Mouse (Mus musculus): ENCODE measurements around the gene Gdpd5.
A peak's percentile ranks its signal among the peaks of the same experiment; 100 is the strongest.

The Gdpd5 gene

GRCm38 (mm10) chr7:99366716-99367115 is 14.5 kb upstream of the Gdpd5 start:
- DNase-seq (ENCODE audit: low read depth) = no peak

- DNase-seq (ENCODE audit: low read depth) = peak; percentile 36
Observed at GRCm38 (mm10) chr7:99374325-99374724, 6.9 kb upstream of the Gdpd5 start.

- DNase-seq (ENCODE audit: low read depth) = peak; percentile 88
Observed at GRCm38 (mm10) chr7:99375455-99375854, 5.8 kb upstream of the Gdpd5 start.

- no peak for DNase-seq (ENCODE audit: low read depth)
Observed at GRCm38 (mm10) chr7:99378870-99379269, 2.3 kb upstream of the Gdpd5 start.

- peak; percentile 68 for DNase-seq (ENCODE audit: low read depth)
Observed at GRCm38 (mm10) chr7:99380491-99381213, 562 bp upstream of the Gdpd5 start.

- peak; percentile 54 for DNase-seq (ENCODE audit: low read depth)
Observed at GRCm38 (mm10) chr7:99382088-99383000, 1.1 kb downstream of the Gdpd5 start.

GRCm38 (mm10) chr7:99383246-99383645 is 2.0 kb downstream of the Gdpd5 start:
- DNase-seq (ENCODE audit: low read depth) = peak; percentile 35

- no peak for DNase-seq (ENCODE audit: low read depth)
Observed at GRCm38 (mm10) chr7:99384101-99384611, 2.9 kb downstream of the Gdpd5 start.

- no peak for DNase-seq (ENCODE audit: low read depth)
Observed at GRCm38 (mm10) chr7:99386030-99386429, 4.8 kb downstream of the Gdpd5 start.

- no peak for DNase-seq (ENCODE audit: low read depth)
Observed at GRCm38 (mm10) chr7:99386811-99387210, 5.6 kb downstream of the Gdpd5 start.

GRCm38 (mm10) chr7:99387356-99387755 is 6.1 kb downstream of the Gdpd5 start:
- no peak for DNase-seq (ENCODE audit: low read depth)

- no peak for DNase-seq (ENCODE audit: low read depth)
Observed at GRCm38 (mm10) chr7:99390559-99390958, 9.3 kb downstream of the Gdpd5 start.

- DNase-seq (ENCODE audit: low read depth) = no peak
Observed at GRCm38 (mm10) chr7:99392696-99393095, 11.5 kb downstream of the Gdpd5 start.

GRCm38 (mm10) chr7:99393711-99394325 is 12.6 kb downstream of the Gdpd5 start:
- DNase-seq (ENCODE audit: low read depth) = no peak

- DNase-seq (ENCODE audit: low read depth) = no peak
Observed at GRCm38 (mm10) chr7:99395385-99395784, 14.2 kb downstream of the Gdpd5 start.

GRCm38 (mm10) chr7:99395908-99396616 is 14.8 kb downstream of the Gdpd5 start:
- DNase-seq (ENCODE audit: low read depth) = no peak

GRCm38 (mm10) chr7:99396994-99397659 is 15.9 kb downstream of the Gdpd5 start:
- DNase-seq (ENCODE audit: low read depth) = no peak

GRCm38 (mm10) chr7:99401373-99401772 is 20.2 kb downstream of the Gdpd5 start:
- DNase-seq (ENCODE audit: low read depth) = peak; percentile 31

- DNase-seq (ENCODE audit: low read depth) = no peak
Observed at GRCm38 (mm10) chr7:99402477-99402876, 21.3 kb downstream of the Gdpd5 start.

GRCm38 (mm10) chr7:99403254-99403653 is 22.0 kb downstream of the Gdpd5 start:
- no peak for DNase-seq (ENCODE audit: low read depth)

- no peak for DNase-seq (ENCODE audit: low read depth)
Observed at GRCm38 (mm10) chr7:99404031-99404735, 23.0 kb downstream of the Gdpd5 start.

All from induced T-regulatory cell, adult 2 months (primary cell).